Mouse (Mus musculus) forebrain, embryonic 13.5 days (tissue): Measurements from ENCODE around the gene Dbp. TPM values are rescaled to one million over a fixed set of nuclear protein-coding genes. Genes with fewer than 3 reads are reported as not detected.
"Not testable (repeated sequence)": the region's sequence is repeated elsewhere in the genome, so short reads cannot be mapped to it uniquely, and the experiment has no call there.

Experiments
- ATAC-seq: fragments of 200-750 bp; cut with Nextera tagmentation; 2 replicates; pipeline ENCODE4 v1.8.0; 2017
- H3K27ac ChIP-seq: fragments of 300-500 bp; sonication (generic); 2 replicates; pipeline ENCODE4 v1.5.1; 2015; ENCODE audit warnings: inconsistent platforms, mild to moderate bottlenecking, moderate library complexity
- H3K27me3 ChIP-seq: fragments of 300-500 bp; sonication (generic); 2 replicates; pipeline ENCODE4 v1.6.1; 2015; ENCODE audit warnings: mild to moderate bottlenecking, inconsistent platforms
- H3K36me3 ChIP-seq: fragments of 300-500 bp; sonication (generic); 2 replicates; pipeline ENCODE4 v1.6.1; 2015; ENCODE audit warnings: mild to moderate bottlenecking, inconsistent platforms; ENCODE audit not compliant: poor library complexity, severe bottlenecking
- H3K4me1 ChIP-seq: fragments of 300-500 bp; sonication (generic); 2 replicates; pipeline ENCODE4 v1.6.1; 2015; ENCODE audit warnings: inconsistent platforms
- H3K4me2 ChIP-seq: fragments of 300-500 bp; sonication (generic); 2 replicates; pipeline ENCODE4 v1.6.1; 2015; ENCODE audit warnings: inconsistent platforms, mild to moderate bottlenecking, moderate library complexity
- H3K4me3 ChIP-seq: fragments of 300-500 bp; sonication (generic); 2 replicates; pipeline ENCODE4 v1.5.1; 2015; ENCODE audit warnings: mild to moderate bottlenecking, inconsistent platforms
- H3K9ac ChIP-seq: fragments of 300-500 bp; sonication (generic); 2 replicates; pipeline ENCODE4 v1.6.1; 2015; ENCODE audit warnings: mild to moderate bottlenecking, inconsistent platforms
- H3K9me3 ChIP-seq: fragments of 300-500 bp; sonication (generic); replicated peaks from 2 replicates; pipeline ENCODE4 v1.6.1; 2016; ENCODE audit warnings: inconsistent platforms
- WGBS: fragments of 180-500 bp; shearing (Covaris S2); methylation state at CpG from one replicate; pipeline ENCODE4 v1.1.7; 2015; 5-methylcytosine and 5-hydroxymethylcytosine counted together
- polyA plus RNA-seq: library from polyadenylated mRNA; unstranded; fragments of >200 nt; fragmentation: Nextera tagmentation; extraction: Ambion mirVana; gene quantifications from 2 replicates; pipeline ENCODE4 v1.2.1, GENCODE M21; 2015

Dbp gene
- polyA plus RNA-seq: 2.5 and 3.0 TPM in 2 replicates

GRCm38 (mm10) chr7:45704730-45705442 is at the start of gene Dbp:
Gene Dbp, plus strand, starts transcription at chr7:45705088.
- peak within 1 kb of the TSS; percentile 83 for H3K9ac ChIP-seq
- peaks cover 81% of the 10 kb centered on the region for H3K4me1 ChIP-seq
- WGBS: under 1% methylated on average over 36 of the region's 36 CpGs
- peak within 1 kb of the TSS; percentile 90 for H3K27ac ChIP-seq
- peak; percentile 89 for ATAC-seq
- peak within 1 kb of the TSS; percentile 99 for H3K4me2 ChIP-seq
- peaks cover 7% of the 10 kb centered on the region for H3K27me3 ChIP-seq
- H3K9me3 ChIP-seq: no peaks in the 10 kb centered on the region
- H3K4me3 ChIP-seq: peak within 1 kb of the TSS; percentile 57
- peaks cover 3% of the 10 kb centered on the region for H3K36me3 ChIP-seq

- Histone ChIP-seq H3K9me3 (no peaks in the 10 kb centered on the region), H3K36me3 (no peaks in the 10 kb centered on the region), H3K4me3 (no peak overlapping the region), H3K9ac (no peak overlapping the region), H3K27me3 (no peaks in the 10 kb centered on the region), H3K4me1 (no peaks in the 10 kb centered on the region), H3K4me2 (no peak overlapping the region), H3K27ac (no peak overlapping the region)
- no peak for ATAC-seq
- WGBS: 83% methylated on average over 11 of the region's 11 CpGs
Measured at GRCm38 (mm10) chr7:45660746-45661478, 44.0 kb upstream of the Dbp start.

GRCm38 (mm10) chr7:45661702-45662101 is 43.2 kb upstream of the Dbp start:
- ATAC-seq, H3K4me2 ChIP-seq, H3K9me3 ChIP-seq, H3K4me3 ChIP-seq, H3K9ac ChIP-seq, H3K36me3 ChIP-seq, H3K4me1 ChIP-seq, H3K27me3 ChIP-seq, H3K27ac ChIP-seq: not testable (repeated sequence)
- 90% methylated on average over 6 of the region's 6 CpGs for WGBS

- Histone ChIP-seq H3K9ac (no peak overlapping the region), H3K4me1 (no peaks in the 10 kb centered on the region), H3K9me3 (no peaks in the 10 kb centered on the region; the same call in 1 of the 2 replicates), H3K27ac (no peak overlapping the region), H3K27me3 (no peaks in the 10 kb centered on the region; the same call in 1 of the 2 replicates), H3K4me3 (no peak overlapping the region), H3K36me3 (no peaks in the 10 kb centered on the region), H3K4me2 (no peak overlapping the region)
- 67% methylated on average over 13 of the region's 13 CpGs for WGBS
- ATAC-seq: no peak
Measured at GRCm38 (mm10) chr7:45665303-45666138, 39.4 kb upstream of the Dbp start.

- H3K4me1 ChIP-seq: no peaks in the 10 kb centered on the region
- H3K4me2 ChIP-seq: no peak within 1 kb of the TSS
- no peaks in the 10 kb centered on the region for H3K36me3 ChIP-seq
- no peak within 1 kb of the TSS for H3K9ac ChIP-seq
- H3K27ac ChIP-seq: no peak within 1 kb of the TSS
- H3K9me3 ChIP-seq: no peaks in the 10 kb centered on the region; the same call in 1 of the 2 replicates
- H3K4me3 ChIP-seq: no peak within 1 kb of the TSS
- 85% methylated on average over 7 of the region's 7 CpGs for WGBS
- H3K27me3 ChIP-seq: no peaks in the 10 kb centered on the region; the same call in 1 of the 2 replicates
- no peak for ATAC-seq
Measured at GRCm38 (mm10) chr7:45666161-45666560, 38.7 kb upstream of the Dbp start, which contains the start of gene Fut2. Gene Fut2, minus strand, starts transcription at chr7:45666394.

GRCm38 (mm10) chr7:45667761-45668160 is 37.1 kb upstream of the Dbp start:
- Histone ChIP-seq H3K4me3 (no peak overlapping the region), H3K4me2 (no peak overlapping the region)

GRCm38 (mm10) chr7:45668921-45669320 is 36.0 kb upstream of the Dbp start:
- Histone ChIP-seq H3K36me3 (no peaks in the 10 kb centered on the region), H3K4me2 (no peak overlapping the region), H3K27ac (no peak overlapping the region), H3K4me3 (no peak overlapping the region), H3K9ac (no peak overlapping the region), H3K4me1 (no peaks in the 10 kb centered on the region), H3K9me3 (no peaks in the 10 kb centered on the region; the same call in 1 of the 2 replicates), H3K27me3 (no peaks in the 10 kb centered on the region; the same call in 1 of the 2 replicates)
- ATAC-seq: no peak
- WGBS: 95% methylated on average over 9 of the region's 9 CpGs

More at GRCm38 (mm10) chr7:45667761-45668160, 37.1 kb upstream of the Dbp start:
- H3K27me3 ChIP-seq: no peaks in the 10 kb centered on the region; the same call in 1 of the 2 replicates
- no peak overlapping the region for H3K27ac ChIP-seq
- H3K9me3 ChIP-seq: no peaks in the 10 kb centered on the region; the same call in 1 of the 2 replicates
- no peaks in the 10 kb centered on the region for H3K4me1 ChIP-seq
- WGBS: 79% methylated on average over 14 of the region's 14 CpGs
- H3K9ac ChIP-seq: no peak overlapping the region
- ATAC-seq: no peak
- no peaks in the 10 kb centered on the region for H3K36me3 ChIP-seq

GRCm38 (mm10) chr7:45677627-45678295 is 27.1 kb upstream of the Dbp start:
- Histone ChIP-seq H3K27ac (no peak overlapping the region), H3K9ac (no peak overlapping the region), H3K36me3 (no peaks in the 10 kb centered on the region), H3K4me3 (no peak overlapping the region), H3K4me1 (0 out of 2 replicates have a peak, but pooled peaks cover 5% of the 10 kb centered on the region), H3K27me3 (no peaks in the 10 kb centered on the region), H3K4me2 (no peak overlapping the region), H3K9me3 (no peaks in the 10 kb centered on the region)
- 82% methylated on average over 7 of the region's 7 CpGs for WGBS
- no peak for ATAC-seq

- Histone ChIP-seq H3K27me3 (no peaks in the 10 kb centered on the region), H3K36me3 (no peaks in the 10 kb centered on the region), H3K4me3 (no peak overlapping the region), H3K9me3 (no peaks in the 10 kb centered on the region), H3K9ac (no peak overlapping the region), H3K4me1 (0 out of 2 replicates have a peak, but pooled peaks cover 5% of the 10 kb centered on the region), H3K27ac (no peak overlapping the region), H3K4me2 (no peak overlapping the region)
- WGBS: 94% methylated on average over 14 of the region's 14 CpGs
- no peak for ATAC-seq
Measured at GRCm38 (mm10) chr7:45678513-45678912, 26.4 kb upstream of the Dbp start.

GRCm38 (mm10) chr7:45679966-45680621 is 24.8 kb upstream of the Dbp start:
- H3K27me3 ChIP-seq: no peaks in the 10 kb centered on the region
- H3K4me2 ChIP-seq: no peak overlapping the region
- H3K9me3 ChIP-seq: no peaks in the 10 kb centered on the region
- H3K9ac ChIP-seq: no peak overlapping the region
- H3K27ac ChIP-seq: no peak overlapping the region
- ATAC-seq: no peak
- 73% methylated on average over 14 of the region's 14 CpGs for WGBS
- no peak overlapping the region for H3K4me3 ChIP-seq
- H3K36me3 ChIP-seq: no peaks in the 10 kb centered on the region
- 0 out of 2 replicates have a peak, but pooled peaks cover 5% of the 10 kb centered on the region for H3K4me1 ChIP-seq
